Mouse (Mus musculus) spleen, adult 2 months (tissue): ENCODE data around the gene Kalrn. TPM values are rescaled to one million over a fixed set of nuclear protein-coding genes. Genes with fewer than 3 reads are reported as not detected.
A peak's percentile ranks its signal among the peaks of the same experiment; 100 is the strongest.

Source experiments
- DNase-seq, 2 experiments: peaks; one replicate each; pipeline versions ENCODE4 v3.0.0 to v3.0.0-alpha.2; 2012 to 2021; ENCODE audit warnings: low spot score in 2 of 2, low read depth in 1 of 2
- H3K27ac ChIP-seq: fragments of 200-500 bp; 2 replicates; pipeline ENCODE4 v1.5.1; 2012; ENCODE audit warnings: low read length, inconsistent platforms; ENCODE audit not compliant: insufficient read depth
- H3K27me3 ChIP-seq: fragments of 200-500 bp; 2 replicates; pipeline ENCODE4 v1.6.1; 2012; ENCODE audit warnings: mild to moderate bottlenecking, moderate library complexity, low read length, inconsistent platforms; ENCODE audit not compliant: control insufficient read depth, insufficient read depth
- H3K36me3 ChIP-seq: fragments of 200-500 bp; 2 replicates; pipeline ENCODE4 v1.6.1; 2012; ENCODE audit warnings: mild to moderate bottlenecking, low read length, inconsistent platforms; ENCODE audit not compliant: control insufficient read depth, insufficient read depth
- H3K4me1 ChIP-seq: fragments of 200-500 bp; 2 replicates; pipeline ENCODE4 v1.6.1; 2011; ENCODE audit warnings: inconsistent platforms; ENCODE audit not compliant: control insufficient read depth, insufficient read depth, insufficient read length
- H3K4me3 ChIP-seq: fragments of 200-500 bp; 2 replicates; pipeline ENCODE4 v1.5.1; 2011; ENCODE audit warnings: mild to moderate bottlenecking, inconsistent platforms; ENCODE audit not compliant: insufficient read depth, insufficient read length; ENCODE audit errors: extremely low read depth
- CTCF ChIP-seq: fragments of 200-500 bp; IDR thresholded peaks from 2 replicates; pipeline ENCODE4 v1.5.1; 2011; ENCODE audit warnings: mild to moderate bottlenecking, inconsistent platforms; ENCODE audit not compliant: insufficient read depth, insufficient read length, insufficient replicate concordance; ENCODE audit errors: extremely low read depth
- POLR2A ChIP-seq: fragments of 200-500 bp; IDR thresholded peaks from 2 replicates; pipeline ENCODE4 v1.6.1; 2011; ENCODE audit warnings: low read depth, low read length, inconsistent platforms
- WGBS: fragments of 180-500 bp; shearing (Covaris S2); methylation state at CpG from one replicate; pipeline ENCODE4 v1.1.7; 2018; 5-methylcytosine and 5-hydroxymethylcytosine counted together
- polyA plus RNA-seq: library from polyadenylated mRNA; depleted of rRNA; stranded (reverse); fragments of >200 nt; gene quantifications from 2 replicates; pipeline ENCODE4 v1.2.3, GENCODE M21; 2012

Gene Kalrn
- polyA plus RNA-seq, 1 experiment: 7.6 TPM

- DNase-seq: no peak
- TF ChIP-seq CTCF (no peak), POLR2A (no peak)
- Histone ChIP-seq H3K36me3 (no peaks in the 10 kb centered on the region), H3K4me3 (no peak overlapping the region), H3K4me1 (no peaks in the 10 kb centered on the region), H3K27me3 (no peaks in the 10 kb centered on the region), H3K27ac (no peak overlapping the region)
- WGBS: 77% methylated on average over 2 of the region's 2 CpGs
These were observed 438.3 kb downstream of the Kalrn start for GRCm38 (mm10) chr16:34135074-34135473.

- Histone ChIP-seq H3K27me3 (no peaks in the 10 kb centered on the region), H3K36me3 (no peaks in the 10 kb centered on the region), H3K27ac (no peak overlapping the region), H3K4me3 (no peak overlapping the region), H3K4me1 (no peaks in the 10 kb centered on the region)
- no peak for DNase-seq
- no peak for TF ChIP-seq CTCF
- TF ChIP-seq POLR2A: no peak
- 80% methylated on average over 3 of the region's 3 CpGs for WGBS
These were observed 438.7 kb downstream of the Kalrn start for GRCm38 (mm10) chr16:34134628-34135027.

- TF ChIP-seq CTCF (peak; percentile 53; the same call in 1 of the 2 replicates), POLR2A (no peak)
- DNase-seq: peak; percentile 22 to 53
- H3K36me3 ChIP-seq: no peaks in the 10 kb centered on the region
- H3K27ac ChIP-seq: no peak overlapping the region
- H3K4me3 ChIP-seq: no peak overlapping the region
- no peaks in the 10 kb centered on the region for H3K27me3 ChIP-seq
- no peaks in the 10 kb centered on the region for H3K4me1 ChIP-seq
- 2% methylated on average over 2 of the region's 2 CpGs for WGBS
These were observed 447.7 kb downstream of the Kalrn start for GRCm38 (mm10) chr16:34125595-34125994.

GRCm38 (mm10) chr16:34122486-34122885 lies 450.8 kb downstream of the Kalrn start:
- Histone ChIP-seq H3K4me1 (no peaks in the 10 kb centered on the region), H3K36me3 (no peaks in the 10 kb centered on the region), H3K27me3 (no peaks in the 10 kb centered on the region), H3K27ac (no peak overlapping the region), H3K4me3 (no peak overlapping the region)
- no peak for TF ChIP-seq POLR2A
- 90% methylated on average over 9 of the region's 9 CpGs for WGBS
- DNase-seq: no peak

- H3K4me3 ChIP-seq: no peak overlapping the region
- no peaks in the 10 kb centered on the region for H3K4me1 ChIP-seq
- no peaks in the 10 kb centered on the region for H3K36me3 ChIP-seq
- H3K27ac ChIP-seq: no peak overlapping the region
- no peak for TF ChIP-seq CTCF
- no peak for TF ChIP-seq POLR2A
- 53% methylated on average over 7 of the region's 7 CpGs for WGBS
- H3K27me3 ChIP-seq: no peaks in the 10 kb centered on the region
- no peak for DNase-seq
These were observed 452.0 kb downstream of the Kalrn start for GRCm38 (mm10) chr16:34121288-34121687.

- Histone ChIP-seq H3K36me3 (no peaks in the 10 kb centered on the region), H3K4me3 (no peak overlapping the region), H3K27me3 (no peaks in the 10 kb centered on the region), H3K4me1 (no peaks in the 10 kb centered on the region), H3K27ac (no peak overlapping the region)
- no peak for TF ChIP-seq CTCF
- no peak for TF ChIP-seq POLR2A
- no peak for DNase-seq
- 4% methylated on average over 9 of the region's 9 CpGs for WGBS
These were observed 452.5 kb downstream of the Kalrn start for GRCm38 (mm10) chr16:34120801-34121201.

- Histone ChIP-seq H3K36me3 (no peaks in the 10 kb centered on the region), H3K27me3 (no peaks in the 10 kb centered on the region), H3K4me1 (no peaks in the 10 kb centered on the region), H3K27ac (no peak overlapping the region), H3K4me3 (no peak overlapping the region)
- WGBS: 81% methylated on average over 7 of the region's 7 CpGs
- TF ChIP-seq POLR2A (no peak), CTCF (no peak)
- no peak for DNase-seq
These were observed 453.5 kb downstream of the Kalrn start for GRCm38 (mm10) chr16:34119844-34120243.
